Mouse (Mus musculus): ENCODE results near the gene Car4.

The Car4 gene

DNA sequence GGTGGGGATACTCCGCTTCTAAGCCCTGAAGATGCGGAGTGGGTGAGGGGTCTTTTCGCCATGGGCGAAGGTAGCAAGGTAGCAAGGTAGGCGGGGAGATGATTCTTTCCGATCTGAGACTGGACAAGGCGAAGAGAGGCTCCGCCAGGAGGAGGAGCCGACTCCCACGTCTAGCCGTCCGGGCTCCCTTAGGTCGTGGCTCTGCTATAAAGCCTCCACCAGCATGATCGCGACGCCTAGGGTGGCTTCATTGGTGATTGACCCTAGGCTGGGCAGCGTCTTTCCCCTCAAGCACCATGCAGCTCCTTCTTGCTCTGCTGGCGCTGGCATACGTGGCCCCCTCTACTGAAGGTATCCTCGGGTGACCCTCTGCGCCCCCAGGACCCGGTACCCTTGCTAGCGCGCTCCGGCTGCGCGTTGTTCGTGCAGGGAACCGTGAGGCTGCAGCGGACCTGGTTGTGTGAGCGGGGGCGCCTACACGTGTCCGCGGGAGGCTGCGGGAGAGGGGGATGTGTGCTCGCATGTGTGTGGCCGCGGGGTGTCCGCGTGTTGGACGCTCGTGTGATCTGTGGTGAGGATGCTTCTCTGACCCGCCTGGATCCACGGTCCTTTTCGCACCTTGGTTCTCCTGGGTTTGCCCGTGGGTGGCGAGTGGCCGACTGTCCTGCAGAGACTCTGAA, at the start of gene Car4:
Gene Car4, plus strand, starts transcription at position 196 of the 680 bp plus-strand sequence.
- DNase-seq: peak; percentile 43

DNA sequence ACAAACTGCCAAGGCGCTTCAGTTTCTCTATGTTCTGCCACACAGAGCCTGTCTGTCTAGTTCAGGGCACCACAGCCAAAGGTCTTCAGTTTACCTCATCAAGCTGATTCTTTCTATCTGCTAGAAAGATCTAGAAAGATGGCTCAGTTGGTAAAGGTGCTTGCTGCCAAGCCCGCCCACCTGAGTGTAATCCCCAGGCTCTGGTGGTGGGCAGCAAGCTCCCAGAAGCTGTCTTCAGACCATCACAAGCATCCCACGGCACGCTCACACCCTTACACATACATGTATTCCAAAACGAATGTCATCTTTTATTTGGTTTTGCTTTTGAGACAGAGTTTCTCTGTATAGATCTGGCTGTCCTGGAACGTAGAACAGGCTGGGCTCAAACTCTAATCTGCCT, 49.1 kb upstream of the Car4 start:
- DNase-seq: no peak

DNA sequence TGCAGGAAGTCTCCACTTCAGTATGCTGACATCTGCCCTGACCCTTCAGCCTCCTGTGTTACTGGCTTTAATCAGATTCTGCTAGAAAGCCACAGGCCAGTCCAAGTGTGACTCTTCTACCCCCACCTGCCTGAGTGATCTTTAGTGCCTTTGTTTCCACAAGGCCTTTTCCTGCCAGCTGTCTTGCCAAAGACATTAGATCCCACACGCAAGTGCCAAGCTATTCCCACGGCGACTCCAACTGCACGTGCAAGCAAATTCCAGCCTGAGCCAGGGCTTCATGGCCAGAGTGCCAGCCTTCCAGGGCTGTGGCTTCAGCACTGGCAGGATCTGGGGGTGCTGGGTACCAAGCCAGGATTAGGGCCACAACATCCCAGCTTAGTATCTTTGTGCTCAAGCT, 47.2 kb upstream of the Car4 start:
- DNase-seq: no peak

DNA sequence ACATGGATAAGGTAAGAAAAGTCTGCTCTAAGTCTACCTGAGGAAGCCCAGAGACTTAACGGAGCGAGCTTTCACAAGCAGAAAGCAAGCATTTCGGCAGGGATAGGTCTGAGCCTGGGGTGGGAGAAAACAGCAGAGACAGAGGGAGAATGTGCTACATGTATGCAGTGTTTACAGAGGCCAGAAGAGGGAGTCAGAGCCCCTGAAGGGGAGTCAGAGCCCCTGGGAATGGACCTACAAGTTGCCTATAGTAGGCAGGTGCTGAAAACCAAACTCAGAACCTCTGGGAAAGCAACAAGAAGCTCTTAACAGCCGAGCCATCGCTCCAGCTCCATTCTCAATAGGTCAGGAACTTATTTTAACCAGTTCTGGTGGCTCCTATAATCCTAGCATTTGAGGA, 42.9 kb upstream of the Car4 start:
- peak; percentile 7 for DNase-seq

DNA sequence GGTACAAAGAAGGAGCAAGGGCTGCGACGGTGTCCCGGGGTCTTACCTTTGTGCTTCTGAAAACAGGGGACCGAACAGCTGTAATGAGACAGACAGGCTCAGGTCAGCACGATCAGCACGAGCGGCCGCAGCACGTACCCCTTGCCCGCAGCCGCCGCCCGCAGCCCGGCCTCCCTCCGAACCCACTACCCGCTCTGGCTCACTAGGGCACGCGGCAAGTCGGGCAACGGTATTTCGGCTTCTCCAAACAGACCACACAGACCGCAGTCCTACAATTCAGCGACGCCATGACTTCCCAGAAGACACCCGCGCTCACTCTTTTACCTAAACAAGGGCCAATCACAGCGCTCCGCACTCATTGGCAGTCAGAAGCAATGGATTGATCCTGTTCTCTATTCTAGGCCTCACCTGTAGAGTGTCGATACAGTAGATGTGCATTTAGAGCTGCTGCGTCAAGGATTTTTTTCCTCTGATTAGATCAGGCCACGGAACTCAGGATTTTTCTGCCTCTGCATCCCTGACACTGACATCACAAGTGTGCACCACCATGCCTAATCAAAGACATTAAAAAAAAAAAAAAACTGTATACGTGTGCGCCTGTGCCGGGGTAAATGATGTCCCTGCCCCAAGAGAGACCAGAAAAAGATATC, 41.4 kb upstream of the Car4 start, which contains the start of gene Znhit3:
Gene Znhit3, minus strand, starts transcription at position 314 of the 650 bp plus-strand sequence.
- DNase-seq: peak; percentile 94

GRCm38 (mm10) chr11:84916703-84917300, 40.8 kb upstream of the Car4 start:
- DNase-seq: peak; percentile 9

- peak; percentile 90 for DNase-seq
Measured at GRCm38 (mm10) chr11:84918425-84918824, 39.2 kb upstream of the Car4 start.

DNA sequence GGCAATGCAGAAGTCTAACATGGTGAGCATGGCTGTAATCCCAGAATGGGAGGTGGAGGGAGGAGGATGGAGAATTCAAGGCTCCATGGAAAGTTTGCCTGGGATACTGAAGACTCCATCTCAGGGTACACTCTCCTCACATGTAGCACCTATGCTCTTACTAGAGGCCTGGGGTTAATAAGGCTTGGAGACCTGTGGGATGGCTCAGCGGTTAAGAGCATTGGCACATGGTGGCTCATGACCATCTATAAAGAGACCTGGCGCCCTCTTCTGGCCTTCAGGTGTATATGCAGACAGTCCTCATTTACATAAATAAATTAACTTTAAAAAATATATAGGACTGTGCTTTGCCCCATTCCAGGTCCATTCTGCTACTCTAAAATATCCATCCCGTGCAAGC, 38.3 kb upstream of the Car4 start:
- DNase-seq: peak; percentile 54

DNA sequence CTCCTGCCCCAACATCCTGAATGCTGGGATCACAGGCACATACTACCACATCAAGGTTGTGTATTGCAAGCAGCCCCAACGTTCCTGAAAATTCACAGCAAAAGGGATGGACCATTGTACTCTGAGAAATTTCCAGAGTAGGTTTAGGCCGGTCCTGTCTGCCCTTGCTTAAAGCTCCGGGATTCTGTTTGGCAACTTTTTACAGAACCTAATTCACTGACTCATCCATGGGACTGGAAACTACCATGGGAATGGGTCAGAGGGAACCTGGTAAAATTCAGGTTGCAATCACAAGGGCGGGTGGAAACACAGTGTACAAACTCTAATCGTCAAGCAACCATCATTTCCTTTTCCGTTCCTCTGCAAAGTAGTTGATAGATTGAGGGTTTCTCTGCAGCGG, 37.6 kb upstream of the Car4 start:
- DNase-seq: no peak

DNA sequence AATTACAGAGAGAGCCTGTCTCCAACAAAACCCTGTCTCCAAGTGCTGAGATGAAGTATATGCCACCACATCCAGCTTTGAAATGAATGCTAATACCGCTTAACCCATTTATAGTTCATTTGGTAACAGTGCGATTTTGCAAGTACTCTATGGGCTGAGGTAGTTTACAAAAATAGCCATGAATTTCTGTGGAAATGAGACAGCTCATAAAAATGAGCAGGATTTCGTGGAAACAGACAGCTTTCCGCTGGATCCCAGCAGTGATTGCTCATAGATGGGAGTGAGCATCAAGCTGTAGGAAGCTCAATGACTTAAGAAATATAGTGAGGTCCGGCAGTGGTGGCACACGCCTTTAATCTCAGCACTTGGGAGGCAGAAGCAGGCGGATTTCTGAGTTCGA, 36.6 kb upstream of the Car4 start:
- no peak for DNase-seq

- peak; percentile 41 for DNase-seq
Measured at GRCm38 (mm10) chr11:84932261-84932660, 25.3 kb upstream of the Car4 start.

GRCm38 (mm10) chr11:84939508-84940053, 18.0 kb upstream of the Car4 start:
- DNase-seq: no peak

GRCm38 (mm10) chr11:84940140-84940539, 17.4 kb upstream of the Car4 start:
- no peak for DNase-seq

- DNase-seq: peak; percentile 88
Measured at GRCm38 (mm10) chr11:84943948-84944347, 13.6 kb upstream of the Car4 start.

DNA sequence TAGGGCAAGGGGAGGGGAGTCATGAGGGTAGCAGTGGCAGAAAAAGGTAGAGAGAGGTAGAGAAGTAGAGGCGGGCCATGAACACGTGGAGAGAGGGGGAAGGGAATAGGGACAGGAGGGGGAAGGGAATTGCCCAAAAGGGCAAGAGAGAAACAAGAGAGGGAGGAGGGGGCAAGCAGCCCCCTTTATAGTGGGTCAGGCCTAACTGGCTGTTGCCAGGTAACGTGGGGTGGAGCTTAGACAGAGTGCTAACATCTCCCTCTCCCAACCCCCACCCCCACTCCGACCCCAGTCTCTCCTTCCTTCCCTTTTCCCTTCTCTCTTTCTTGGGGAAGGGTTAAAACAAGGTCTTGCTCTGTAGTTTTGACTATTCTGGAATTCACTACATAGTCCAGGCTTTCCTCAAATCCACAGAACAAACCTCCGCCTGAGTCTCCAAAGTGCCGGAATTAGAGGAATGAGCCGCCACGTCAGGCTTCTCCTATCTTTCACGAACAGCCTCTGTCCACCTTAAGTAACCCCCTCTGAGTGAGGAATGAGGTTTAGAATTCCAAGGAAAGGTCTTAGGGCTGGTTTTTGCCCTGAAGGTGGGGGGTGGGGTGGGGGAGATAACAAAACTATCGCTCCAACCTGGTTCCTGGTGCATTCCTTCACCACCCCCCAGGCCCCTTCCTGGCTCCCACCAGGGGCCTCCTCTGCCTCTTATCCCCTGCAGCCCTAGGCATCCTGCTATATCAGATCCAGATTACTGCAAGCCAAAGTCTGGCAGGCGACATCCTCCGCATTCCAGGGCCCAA, 12.7 kb upstream of the Car4 start:
- peak; percentile 49 for DNase-seq

DNA sequence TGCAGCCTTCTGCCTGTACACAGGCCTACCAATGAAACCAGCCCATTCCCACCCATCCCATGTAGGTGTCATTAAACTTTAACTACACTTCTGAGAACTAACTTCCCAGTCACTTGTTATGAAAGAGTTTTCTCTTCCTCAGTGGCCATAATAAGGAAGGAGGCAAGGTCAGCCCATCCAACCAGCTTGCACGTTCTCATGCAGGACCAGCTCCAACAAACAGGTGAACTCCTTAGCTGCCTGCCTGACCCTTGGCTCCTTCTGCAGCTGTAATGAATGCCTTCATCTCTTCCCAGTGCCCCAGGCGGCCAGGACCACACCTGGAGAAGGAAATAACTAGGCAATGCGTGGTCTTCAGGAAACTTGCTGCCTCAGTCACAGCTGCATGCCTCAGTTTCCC, 11.7 kb upstream of the Car4 start:
- DNase-seq: no peak

DNA sequence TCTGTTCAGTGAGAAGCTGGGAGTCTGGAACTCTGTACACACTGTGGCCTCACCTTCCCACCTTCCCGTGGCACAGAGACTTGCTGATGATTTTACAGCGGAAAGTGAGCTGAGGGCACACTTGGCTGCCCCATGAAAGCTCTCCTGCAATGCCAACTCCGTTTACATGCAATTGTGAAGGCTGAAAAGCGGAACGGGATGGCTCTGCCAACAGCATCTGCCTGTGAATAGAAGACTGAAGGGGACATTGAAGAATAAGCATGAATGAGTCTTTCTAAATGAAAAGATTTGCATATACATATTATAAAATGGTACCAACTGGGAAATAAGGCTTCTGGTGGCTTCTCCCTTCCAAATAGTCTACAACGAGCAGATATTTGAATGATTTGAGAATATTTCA, 10.4 kb upstream of the Car4 start:
- DNase-seq: no peak

DNA sequence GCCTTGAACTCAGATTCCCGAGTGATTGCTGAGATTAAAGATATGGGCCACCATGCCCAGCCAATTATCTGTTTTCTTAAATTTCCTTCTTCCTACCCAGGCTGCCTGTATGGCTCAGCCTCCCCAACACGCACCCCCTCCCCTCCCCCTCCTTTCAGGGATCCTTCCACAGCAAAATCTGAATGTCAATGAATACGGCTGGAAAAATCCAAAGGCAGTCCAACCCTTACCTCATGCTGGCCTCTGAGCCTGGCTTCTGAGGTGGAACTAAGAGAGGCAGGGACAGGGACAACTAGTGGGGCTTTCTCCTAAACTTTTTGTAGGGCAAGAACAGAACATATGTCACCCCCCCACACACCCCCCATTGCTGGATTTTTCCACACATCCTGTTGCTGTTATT, 9.5 kb upstream of the Car4 start:
- no peak for DNase-seq

DNA sequence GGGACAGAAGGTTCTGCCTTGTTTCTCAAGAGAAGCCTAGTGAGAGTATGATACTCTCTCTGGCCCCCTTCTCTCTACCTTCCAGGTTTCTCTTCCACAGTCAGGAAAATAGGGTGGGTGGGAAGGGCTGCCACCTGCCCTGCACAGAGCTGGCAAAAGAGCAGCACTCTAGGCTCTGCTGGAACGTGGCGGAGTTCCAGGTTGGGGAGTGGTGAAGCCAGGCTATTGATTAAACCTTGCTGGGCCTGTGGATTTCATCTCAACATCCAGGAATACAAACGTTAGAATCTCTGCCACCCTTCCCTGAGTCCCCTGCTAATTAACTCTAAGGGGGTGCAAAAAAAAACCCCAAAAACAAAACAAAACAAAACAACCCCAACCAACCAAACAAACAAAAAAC, 9.1 kb upstream of the Car4 start:
- no peak for DNase-seq

- DNase-seq: no peak
Measured at GRCm38 (mm10) chr11:84952611-84953010, 5.0 kb upstream of the Car4 start.

GRCm38 (mm10) chr11:84956400-84956799, 1.2 kb upstream of the Car4 start:
- no peak for DNase-seq

GRCm38 (mm10) chr11:84957171-84957570, 415 bp upstream of the Car4 start:
- no peak for DNase-seq

GRCm38 (mm10) chr11:84958271-84958630, 665 bp downstream of the Car4 start:
- no peak for DNase-seq
